Mouse (Mus musculus): ENCODE data around the gene Astn2. TPM values are rescaled to one million over a fixed set of nuclear protein-coding genes. Genes with fewer than 3 reads are reported as not detected.

Astn2 gene
- polyA plus RNA-seq, 1 experiment: 1.1 TPM

DNA sequence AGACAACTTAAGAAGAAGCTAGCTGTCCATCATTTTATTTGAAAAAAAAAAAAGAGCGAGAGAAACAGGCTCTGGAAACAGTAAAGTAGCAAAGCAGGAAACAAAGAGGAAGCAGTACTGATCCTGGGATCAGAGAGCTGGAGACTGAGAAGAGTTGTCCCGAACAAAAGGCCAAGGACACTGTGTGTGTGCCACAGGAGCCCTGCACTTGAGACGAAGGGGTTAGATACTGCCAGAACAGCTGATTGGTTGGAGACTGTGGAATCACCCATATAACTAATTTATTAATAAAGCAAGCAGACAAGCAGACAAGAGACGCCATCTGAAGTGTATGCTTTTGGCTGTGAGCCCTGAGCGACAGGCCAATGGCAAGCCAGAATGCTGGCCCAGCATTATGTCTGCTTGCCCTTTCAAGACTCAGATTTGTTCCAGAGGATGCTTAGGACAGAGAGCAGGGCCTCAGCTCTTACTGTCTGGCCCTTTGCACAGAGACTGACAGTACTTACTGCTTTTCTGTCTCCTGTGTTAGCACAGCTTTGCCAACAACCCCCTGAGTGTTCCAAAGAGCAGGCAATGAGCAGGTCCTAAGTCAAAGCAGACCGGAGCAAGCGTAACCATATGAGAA, 101.6 kb downstream of the Astn2 start:
- no peaks in the 10 kb centered on the region for H3K4me1 ChIP-seq (ENCODE audit: control insufficient read depth, insufficient read depth, low read length)
- 70% methylated on average over 7 of the region's 7 CpGs for WGBS
- H3K4me3 ChIP-seq (replicated peaks; ENCODE audit: control insufficient read depth, low read depth, low read length): no peak overlapping the region
- TF ChIP-seq CTCF (IDR thresholded peaks at IDR 0.05; ENCODE audit: control insufficient read depth, insufficient read depth, low read length) (no peak), POLR2A (IDR thresholded peaks at IDR 0.05; ENCODE audit: borderline replicate concordance, control insufficient read depth, low read depth, low read length) (no peak)
- H3K27ac ChIP-seq (ENCODE audit: control insufficient read depth, insufficient read depth, low read depth, low read length, poor library complexity): no peak overlapping the region

DNA sequence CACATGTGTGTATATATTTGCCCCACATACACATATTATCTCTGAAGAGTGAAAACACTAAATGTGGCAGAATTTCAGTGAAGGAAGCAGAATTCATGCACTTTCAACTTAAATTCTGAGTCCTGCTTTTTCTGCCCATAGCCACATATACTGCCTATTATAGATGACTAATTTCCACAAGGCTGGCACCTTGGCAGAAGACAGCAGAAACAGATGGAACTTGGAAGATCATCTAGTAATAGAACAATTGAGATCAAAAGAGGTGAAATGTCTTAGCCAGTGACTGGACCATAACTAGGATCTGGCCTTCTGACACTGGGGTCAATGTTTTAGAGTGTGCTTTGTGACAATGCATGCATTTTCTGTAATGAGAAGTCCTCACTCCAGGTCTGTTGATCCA, 119.4 kb downstream of the Astn2 start:
- no peak for TF ChIP-seq POLR2A (IDR thresholded peaks at IDR 0.05; ENCODE audit: borderline replicate concordance, control insufficient read depth, low read depth, low read length)
- no peak for TF ChIP-seq CTCF (IDR thresholded peaks at IDR 0.05; ENCODE audit: control insufficient read depth, insufficient read depth, low read length)

DNA sequence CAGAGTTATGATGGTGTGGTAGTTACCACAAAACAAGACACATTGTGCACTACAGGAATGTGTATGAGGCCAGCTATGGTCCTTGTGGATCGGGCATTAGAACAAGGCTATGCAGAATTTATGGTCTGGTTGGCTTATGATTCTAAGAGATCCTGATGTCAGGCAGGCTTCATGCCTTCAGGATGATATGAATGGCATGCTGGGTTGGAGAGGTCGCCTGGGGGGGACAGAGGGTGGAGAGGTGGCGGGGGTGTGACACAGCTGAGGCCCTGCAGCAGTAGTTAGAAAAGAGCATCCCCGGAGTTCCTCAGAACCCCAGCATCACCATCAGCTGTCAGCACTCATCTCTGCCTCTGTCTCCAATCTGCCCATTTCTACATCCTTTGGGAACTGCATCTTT, 128.3 kb downstream of the Astn2 start:
- H3K4me1 ChIP-seq (ENCODE audit: control insufficient read depth, insufficient read depth, low read length): no peaks in the 10 kb centered on the region
- no peak overlapping the region for H3K4me3 ChIP-seq (replicated peaks; ENCODE audit: control insufficient read depth, low read depth, low read length)
- 73% methylated on average over 4 of the region's 4 CpGs for WGBS
- H3K27ac ChIP-seq (ENCODE audit: control insufficient read depth, insufficient read depth, low read depth, low read length, poor library complexity): no peak overlapping the region
- TF ChIP-seq POLR2A (IDR thresholded peaks at IDR 0.05; ENCODE audit: borderline replicate concordance, control insufficient read depth, low read depth, low read length) (no peak), CTCF (IDR thresholded peaks at IDR 0.05; ENCODE audit: control insufficient read depth, insufficient read depth, low read length) (no peak)

More for the DNA sequence above, 119.4 kb downstream of the Astn2 start:
- H3K4me1 ChIP-seq (ENCODE audit: control insufficient read depth, insufficient read depth, low read length): no peaks in the 10 kb centered on the region
- no peak overlapping the region for H3K4me3 ChIP-seq (replicated peaks; ENCODE audit: control insufficient read depth, low read depth, low read length)
- H3K27ac ChIP-seq (ENCODE audit: control insufficient read depth, insufficient read depth, low read depth, low read length, poor library complexity): no peak overlapping the region

DNA sequence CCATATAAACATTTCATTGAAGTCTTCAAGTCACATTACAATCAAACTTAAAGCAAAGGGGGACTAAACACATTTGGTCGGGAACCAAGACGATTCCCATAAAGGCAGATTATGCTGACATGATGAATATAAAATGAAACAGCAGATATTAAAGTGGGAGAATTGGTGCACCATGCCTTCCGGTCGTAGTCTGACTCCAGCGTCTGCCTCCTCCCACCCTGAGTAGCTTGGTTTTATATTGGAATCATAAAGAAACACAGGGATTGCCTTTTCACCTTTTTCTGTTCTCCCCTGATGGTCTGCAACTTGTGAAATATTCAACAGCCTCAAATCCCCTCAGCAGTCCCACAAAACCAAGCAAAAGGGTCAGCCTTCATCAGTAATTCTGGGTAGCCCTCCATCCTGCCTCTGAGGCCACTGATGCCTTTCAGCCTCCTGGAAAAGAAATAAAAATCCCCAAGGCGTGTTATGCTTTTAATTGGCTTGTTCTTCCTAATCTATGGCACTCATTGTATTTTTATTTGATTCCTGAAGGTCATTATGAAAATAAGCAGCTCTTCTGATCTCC, 132.8 kb downstream of the Astn2 start:
- no peak for TF ChIP-seq POLR2A (IDR thresholded peaks at IDR 0.05; ENCODE audit: borderline replicate concordance, control insufficient read depth, low read depth, low read length)
- no peak for TF ChIP-seq CTCF (IDR thresholded peaks at IDR 0.05; ENCODE audit: control insufficient read depth, insufficient read depth, low read length)
- no peaks in the 10 kb centered on the region for H3K4me1 ChIP-seq (ENCODE audit: control insufficient read depth, insufficient read depth, low read length)
- no peak overlapping the region for H3K27ac ChIP-seq (ENCODE audit: control insufficient read depth, insufficient read depth, low read depth, low read length, poor library complexity)
- no peak overlapping the region for H3K4me3 ChIP-seq (replicated peaks; ENCODE audit: control insufficient read depth, low read depth, low read length)
- WGBS: 78% methylated on average over 6 of the region's 6 CpGs

DNA sequence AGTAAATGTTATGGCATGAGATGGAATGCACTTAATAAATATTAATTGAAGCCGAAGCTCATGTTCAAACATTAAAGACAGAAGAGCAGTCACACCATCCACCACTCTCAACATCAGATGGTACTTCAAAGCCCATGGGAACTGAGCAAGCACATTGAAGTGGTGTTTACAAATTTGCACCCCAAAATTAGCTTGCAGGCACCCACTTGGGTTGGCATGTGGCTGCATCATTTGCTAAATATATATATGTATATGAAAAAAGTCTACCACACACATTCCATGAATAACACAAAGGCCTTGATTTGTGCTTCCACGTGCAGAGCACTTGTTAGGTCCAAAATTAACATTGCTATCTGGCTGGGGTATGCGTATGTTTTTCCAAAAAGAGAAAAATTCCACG, 140.4 kb downstream of the Astn2 start:
- 69% methylated on average over 4 of the region's 4 CpGs for WGBS
- no peak for TF ChIP-seq POLR2A (IDR thresholded peaks at IDR 0.05; ENCODE audit: borderline replicate concordance, control insufficient read depth, low read depth, low read length)
- no peak for TF ChIP-seq CTCF (IDR thresholded peaks at IDR 0.05; ENCODE audit: control insufficient read depth, insufficient read depth, low read length)
- no peak overlapping the region for H3K27ac ChIP-seq (ENCODE audit: control insufficient read depth, insufficient read depth, low read depth, low read length, poor library complexity)
- no peak overlapping the region for H3K4me3 ChIP-seq (replicated peaks; ENCODE audit: control insufficient read depth, low read depth, low read length)
- H3K4me1 ChIP-seq (ENCODE audit: control insufficient read depth, insufficient read depth, low read length): no peaks in the 10 kb centered on the region

DNA sequence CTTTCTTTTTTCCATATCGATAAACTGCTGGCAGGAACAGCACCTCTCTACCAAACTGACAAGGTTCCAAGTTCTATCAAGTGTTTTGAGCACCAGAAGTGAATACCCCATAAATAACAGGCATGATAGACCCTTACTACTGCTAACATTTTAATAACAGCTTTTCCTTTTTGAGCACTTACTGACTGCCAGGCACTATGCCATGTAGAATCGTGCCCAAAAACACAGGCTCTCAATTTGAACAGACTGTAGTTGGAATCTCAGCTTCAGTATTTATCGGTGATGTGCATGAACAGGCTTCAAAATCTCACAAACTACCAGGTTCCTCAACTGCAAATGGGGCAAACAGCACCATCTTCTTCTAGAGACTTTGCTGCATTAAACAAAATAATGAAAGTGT, 143.1 kb downstream of the Astn2 start:
- no peaks in the 10 kb centered on the region for H3K4me1 ChIP-seq (ENCODE audit: control insufficient read depth, insufficient read depth, low read length)
- no peak overlapping the region for H3K27ac ChIP-seq (ENCODE audit: control insufficient read depth, insufficient read depth, low read depth, low read length, poor library complexity)
- TF ChIP-seq CTCF (IDR thresholded peaks at IDR 0.05; ENCODE audit: control insufficient read depth, insufficient read depth, low read length) (no peak), POLR2A (IDR thresholded peaks at IDR 0.05; ENCODE audit: borderline replicate concordance, control insufficient read depth, low read depth, low read length) (no peak)
- no peak overlapping the region for H3K4me3 ChIP-seq (replicated peaks; ENCODE audit: control insufficient read depth, low read depth, low read length)
- WGBS: 74% methylated on average over 3 of the region's 3 CpGs

DNA sequence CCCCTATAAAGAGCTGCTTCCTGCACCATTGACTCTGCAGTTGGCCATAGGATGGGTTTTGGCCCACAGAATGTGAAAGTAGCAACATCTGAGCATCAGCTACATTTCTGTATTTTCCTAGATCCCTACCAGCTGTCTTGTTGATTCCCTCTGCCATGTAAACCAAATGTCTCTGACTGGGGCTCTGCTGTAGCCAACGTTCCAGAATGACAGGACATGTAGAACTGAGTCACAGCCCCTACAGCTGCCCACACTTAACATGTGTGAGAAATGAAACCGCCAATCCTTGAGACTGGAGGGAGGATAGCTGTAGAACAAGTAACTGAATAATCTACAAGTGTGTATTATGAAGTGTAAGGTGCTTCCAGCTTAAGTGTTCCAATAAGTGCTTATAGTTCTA, 145.5 kb downstream of the Astn2 start:
- Histone ChIP-seq H3K27ac (ENCODE audit: control insufficient read depth, insufficient read depth, low read depth, low read length, poor library complexity) (no peak overlapping the region), H3K4me3 (replicated peaks; ENCODE audit: control insufficient read depth, low read depth, low read length) (no peak overlapping the region), H3K4me1 (ENCODE audit: control insufficient read depth, insufficient read depth, low read length) (no peaks in the 10 kb centered on the region)
- TF ChIP-seq CTCF (IDR thresholded peaks at IDR 0.05; ENCODE audit: control insufficient read depth, insufficient read depth, low read length) (no peak), POLR2A (IDR thresholded peaks at IDR 0.05; ENCODE audit: borderline replicate concordance, control insufficient read depth, low read depth, low read length) (no peak)
- 72% methylated on average over 2 of the region's 2 CpGs for WGBS

DNA sequence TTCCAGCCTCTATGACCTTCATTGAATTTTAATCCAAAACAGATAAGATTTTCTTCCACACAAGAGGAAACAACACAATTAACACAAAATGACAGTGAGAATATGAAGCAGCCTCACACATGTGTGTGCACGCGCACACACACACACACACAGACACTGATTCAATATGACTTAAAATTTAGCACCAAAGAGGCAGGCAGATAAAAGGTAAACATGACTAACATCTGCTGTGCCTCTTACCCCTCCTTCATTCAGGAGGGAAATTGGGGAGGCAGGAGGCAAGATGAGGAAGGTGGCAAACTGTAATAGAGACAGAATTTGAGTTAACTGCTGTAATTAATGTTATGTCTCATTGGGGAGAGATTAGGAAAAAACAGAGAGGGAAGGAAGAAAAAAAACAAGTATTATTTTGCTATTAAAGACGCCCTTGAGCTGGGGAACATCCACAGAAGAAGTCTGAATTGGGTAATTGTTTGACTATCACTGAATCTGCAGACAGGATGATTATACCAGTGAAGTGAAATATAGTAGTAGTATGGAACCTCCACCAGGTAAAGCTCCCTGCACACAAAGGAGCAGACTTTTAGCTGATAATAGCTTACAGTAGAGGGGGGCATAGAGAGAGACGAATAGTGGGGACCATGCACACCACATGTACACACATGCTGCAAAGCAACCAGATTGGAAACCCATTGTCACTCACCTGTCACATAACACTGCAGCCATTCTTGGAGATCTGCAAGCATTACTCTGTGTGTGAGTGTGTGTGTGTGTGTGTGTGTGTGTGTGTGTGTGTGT, 149.5 kb downstream of the Astn2 start:
- TF ChIP-seq CTCF (IDR thresholded peaks at IDR 0.05; ENCODE audit: control insufficient read depth, insufficient read depth, low read length) (no peak), POLR2A (IDR thresholded peaks at IDR 0.05; ENCODE audit: borderline replicate concordance, control insufficient read depth, low read depth, low read length) (no peak)
- no peak overlapping the region for H3K27ac ChIP-seq (ENCODE audit: control insufficient read depth, insufficient read depth, low read depth, low read length, poor library complexity)
- no peaks in the 10 kb centered on the region for H3K4me1 ChIP-seq (ENCODE audit: control insufficient read depth, insufficient read depth, low read length)
- WGBS: 79% methylated on average over 4 of the region's 4 CpGs
- H3K4me3 ChIP-seq (replicated peaks; ENCODE audit: control insufficient read depth, low read depth, low read length): no peak overlapping the region

Data from bone marrow, adult 2 months (tissue).